Mouse (Mus musculus) liver, embryonic 14.5 days (tissue): Measurements from ENCODE around the gene Hspa1b. TPM values are rescaled to one million over a fixed set of nuclear protein-coding genes. Genes with fewer than 3 reads are reported as not detected.
A peak's percentile ranks its signal among the peaks of the same experiment; 100 is the strongest.

Experiments
- ATAC-seq: fragments of 200-750 bp; cut with Nextera tagmentation; 2 replicates; pipeline ENCODE4 v1.8.0; 2017; ENCODE audit warnings: moderate number of reproducible peaks, mild to moderate bottlenecking, moderate library complexity; ENCODE audit not compliant: insufficient read depth
- DNase-seq, 3 experiments: peaks; one replicate each; pipeline ENCODE4 v3.0.0-alpha.2; 2012 to 2013; ENCODE audit warnings: low read depth in 3 of 3, low spot score in 3 of 3
- H3K27ac ChIP-seq: fragments of 300-500 bp; sonication (generic); 2 replicates; pipeline ENCODE4 v1.5.1; 2014; ENCODE audit warnings: moderate library complexity, mild to moderate bottlenecking, control low read depth, inconsistent platforms
- H3K27me3 ChIP-seq: fragments of 300-500 bp; sonication (generic); 2 replicates; pipeline ENCODE4 v1.6.1; 2014; ENCODE audit warnings: mild to moderate bottlenecking, low read length, moderate library complexity; ENCODE audit not compliant: control insufficient read depth, insufficient read depth
- H3K36me3 ChIP-seq: fragments of 300-500 bp; sonication (generic); replicated peaks from 2 replicates; pipeline ENCODE4 v1.6.1; 2014; ENCODE audit warnings: low read depth; ENCODE audit not compliant: control insufficient read depth, insufficient read depth
- H3K4me1 ChIP-seq, 2 experiments: fragments of 200-500 bp in 1 of 2; fragments of 300-500 bp in 1 of 2; sonication (generic) in 1 of 2; replicated peaks; 2 replicates each; pipeline ENCODE4 v1.6.1; 2012 to 2014; ENCODE audit warnings: antibody characterized with exemption in 1 of 2, inconsistent platforms in 1 of 2, low read length in 1 of 2; ENCODE audit not compliant: control insufficient read depth in 2 of 2, insufficient read depth in 2 of 2
- H3K4me2 ChIP-seq: fragments of 300-500 bp; sonication (generic); 2 replicates; pipeline ENCODE4 v1.6.1; 2014; ENCODE audit warnings: low read depth, mild to moderate bottlenecking, control low read depth, moderate library complexity
- H3K4me3 ChIP-seq, 2 experiments: fragments of 200-500 bp in 1 of 2; fragments of 300-500 bp in 1 of 2; sonication (generic) in 1 of 2; 2 replicates each; pipeline ENCODE4 v1.5.1; 2012 to 2014; ENCODE audit warnings: low read depth in 2 of 2, low read length in 2 of 2, mild to moderate bottlenecking in 2 of 2, control low read depth in 1 of 2, inconsistent platforms in 1 of 2, moderate library complexity in 1 of 2; ENCODE audit not compliant: insufficient read depth in 1 of 2
- H3K9ac ChIP-seq: fragments of 300-500 bp; sonication (generic); replicated peaks from 2 replicates; pipeline ENCODE4 v1.6.1; 2014; ENCODE audit warnings: mild to moderate bottlenecking, control low read depth, moderate library complexity
- H3K9me3 ChIP-seq: fragments of 300-500 bp; sonication (generic); 2 replicates; pipeline ENCODE4 v1.6.1; 2016; ENCODE audit warnings: low read length, mixed read lengths; ENCODE audit not compliant: control insufficient read depth
- CTCF ChIP-seq: IDR thresholded peaks from 2 replicates; pipeline ENCODE4 v1.5.1; 2016; ENCODE audit warnings: antibody characterized with exemption, low read depth, control low read depth
- EP300 ChIP-seq: IDR thresholded peaks from 2 replicates; pipeline ENCODE4 v1.6.1; 2016; ENCODE audit warnings: antibody characterized with exemption, low read depth
- WGBS: fragments of 180-500 bp; shearing (Covaris S2); extraction: QIAGEN DNeasy Blood & Tissue Kit; methylation state at CpG from one replicate; pipeline ENCODE4 v1.1.7; 2014; ENCODE audit not compliant: insufficient replicate concordance; 5-methylcytosine and 5-hydroxymethylcytosine counted together
- polyA plus RNA-seq, 2 experiments: library from polyadenylated mRNA; depleted of rRNA in 1 of 2; stranded (reverse) in 1 of 2; unstranded in 1 of 2; fragments of >200 nt; fragmentation: Nextera tagmentation in 1 of 2; extraction: Ambion mirVana in 1 of 2; gene quantifications; 2 replicates each; pipeline versions ENCODE4 v1.2.1 to v1.2.3; 2012 to 2014

The Hspa1b gene
- polyA plus RNA-seq, 2 experiments, result 1.5 TPM; not detected in 1

GRCm38 (mm10) chr17:34956340-34956739 is 2.7 kb downstream of the Hspa1b start:
- Histone ChIP-seq H3K36me3 (peaks cover 3% of the 10 kb centered on the region; the same call in 1 of the 2 replicates), H3K4me1 (peaks cover 9 to 10% of the 10 kb centered on the region in 2 experiments), H3K9me3 (no peaks in the 10 kb centered on the region), H3K27ac (no peak overlapping the region), H3K4me3 (no peak overlapping the region), H3K9ac (no peak overlapping the region), H3K4me2 (no peak overlapping the region), H3K27me3 (peaks cover 8% of the 10 kb centered on the region)
- TF ChIP-seq EP300, result no peak
- TF ChIP-seq CTCF, result peak; percentile 34; the same call in 1 of the 2 replicates
- DNase-seq (no peak), ATAC-seq (no peak)
- WGBS, result 14% methylated on average over 1 of the region's 1 CpGs

- H3K9me3 ChIP-seq, result no peaks in the 10 kb centered on the region
- TF ChIP-seq CTCF (no peak), EP300 (no peak)
- no peak overlapping the region for H3K4me3 ChIP-seq
- peaks cover 9 to 12% of the 10 kb centered on the region in 2 experiments for H3K4me1 ChIP-seq
- no peak overlapping the region for H3K9ac ChIP-seq
- peaks cover 5% of the 10 kb centered on the region for H3K27me3 ChIP-seq
- peaks cover 6% of the 10 kb centered on the region for H3K36me3 ChIP-seq
- H3K4me2 ChIP-seq, result no peak overlapping the region
- H3K27ac ChIP-seq, result no peak overlapping the region
- WGBS, result 58% methylated on average over 3 of the region's 3 CpGs
- ATAC-seq (no peak), DNase-seq (peak in 1 of 3 experiments; percentile 52)
Measured at GRCm38 (mm10) chr17:34955884-34956283, 3.2 kb downstream of the Hspa1b start.

GRCm38 (mm10) chr17:34954831-34955230 is 4.2 kb downstream of the Hspa1b start:
- WGBS, result 74% methylated on average over 4 of the region's 4 CpGs
- H3K9me3 ChIP-seq, result no peaks in the 10 kb centered on the region
- peaks cover 5% of the 10 kb centered on the region for H3K27me3 ChIP-seq
- TF ChIP-seq CTCF, result no peak
- no peak for TF ChIP-seq EP300
- no peak for DNase-seq
- no peak for ATAC-seq
- H3K27ac ChIP-seq, result no peak overlapping the region
- H3K36me3 ChIP-seq, result peaks cover 17% of the 10 kb centered on the region
- no peak overlapping the region for H3K4me2 ChIP-seq
- H3K4me1 ChIP-seq, result peaks cover 4 to 12% of the 10 kb centered on the region in 2 experiments
- H3K9ac ChIP-seq, result no peak overlapping the region
- H3K4me3 ChIP-seq, result no peak overlapping the region

GRCm38 (mm10) chr17:34953904-34954303 is 5.1 kb downstream of the Hspa1b start:
- Histone ChIP-seq H3K27ac (no peak overlapping the region), H3K9me3 (no peaks in the 10 kb centered on the region), H3K27me3 (peaks cover 5% of the 10 kb centered on the region), H3K4me2 (no peak overlapping the region), H3K36me3 (peaks cover 20% of the 10 kb centered on the region), H3K4me3 (no peak overlapping the region), H3K9ac (no peak overlapping the region), H3K4me1 (peaks cover 0 to 7% of the 10 kb centered on the region in 2 experiments)
- TF ChIP-seq EP300, result no peak
- no peak for TF ChIP-seq CTCF
- ATAC-seq, result no peak
- WGBS, result 83% methylated on average over 4 of the region's 4 CpGs
- DNase-seq, result no peak

GRCm38 (mm10) chr17:34953258-34953657 is 5.8 kb downstream of the Hspa1b start:
- Histone ChIP-seq H3K27ac (no peak overlapping the region), H3K4me2 (peak overlapping the region; percentile 89), H3K36me3 (peaks cover 20% of the 10 kb centered on the region), H3K4me1 (peaks cover 0 to 7% of the 10 kb centered on the region in 2 experiments), H3K27me3 (peaks cover 5% of the 10 kb centered on the region), H3K9ac (peak overlapping the region; percentile 83), H3K9me3 (no peaks in the 10 kb centered on the region), H3K4me3 (peak overlapping the region; percentile 67 to 96; a peak in 2 of 4 replicates)
- DNase-seq (no peak), ATAC-seq (no peak)
- TF ChIP-seq EP300 (no peak), CTCF (no peak)
- WGBS, result 68% methylated on average over 3 of the region's 3 CpGs
